Mouse (Mus musculus) C2C12 (cell line): ENCODE measurements around the gene Atp8b2.

Experiments used
- CTCF ChIP-seq: IDR thresholded peaks from one replicate; pipeline ENCODE4 v1.5.1; 2011; ENCODE audit not compliant: control insufficient read depth, insufficient read depth, insufficient read length
- MYOD1 ChIP-seq: IDR thresholded peaks from one replicate; pipeline ENCODE4 v1.6.1; 2011; ENCODE audit warnings: low read depth; ENCODE audit not compliant: control insufficient read depth, insufficient read length
- USF1 ChIP-seq: IDR thresholded peaks from one replicate; pipeline ENCODE4 v1.6.1; 2011; ENCODE audit warnings: low read depth, mild to moderate bottlenecking, control low read depth, moderate library complexity

DNA sequence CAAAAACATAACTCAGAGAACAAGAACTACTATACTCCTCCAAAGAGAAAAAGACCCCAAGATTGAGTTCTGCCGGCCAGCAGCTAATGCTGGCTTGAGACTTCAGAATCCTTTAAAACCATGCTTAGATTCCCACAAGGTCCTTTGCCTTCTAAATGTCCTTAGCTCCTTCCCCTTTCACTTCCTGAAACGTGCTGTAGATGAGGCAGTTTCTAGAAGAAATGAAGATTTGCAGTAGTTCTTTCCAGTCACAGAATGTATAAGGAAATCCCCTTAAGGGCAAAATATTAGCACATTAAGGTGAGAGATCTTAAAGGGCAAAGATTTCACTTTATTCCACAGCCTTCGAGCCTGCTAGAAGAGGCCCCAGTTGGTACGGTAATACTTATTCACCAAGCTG is 36.5 kb upstream of the Atp8b2 start:
- TF ChIP-seq CTCF (no peak), USF1 (no peak), MYOD1 (no peak)
